Mouse (Mus musculus): ENCODE measurements around the gene Grik4.
"Not testable (repeated sequence)": the region's sequence is repeated elsewhere in the genome, so short reads cannot be mapped to it uniquely, and the experiment has no call there.

Grik4 gene

GRCm38 (mm10) chr9:42943781-42944535 is at the start of gene Grik4:
Grik4 (minus strand) TSS chr9:42944493.
- DNase-seq (ENCODE audit: low spot score): no peak

- DNase-seq (ENCODE audit: low spot score): no peak
Measured at GRCm38 (mm10) chr9:42993659-42994058, 49.4 kb upstream of the Grik4 start.

GRCm38 (mm10) chr9:42987988-42988387 is 43.7 kb upstream of the Grik4 start:
- DNase-seq (ENCODE audit: low spot score): no peak

- DNase-seq (ENCODE audit: low spot score): no peak
Measured at GRCm38 (mm10) chr9:42968894-42969521, 24.7 kb upstream of the Grik4 start.

- no peak for DNase-seq (ENCODE audit: low spot score)
Measured at GRCm38 (mm10) chr9:42967731-42968130, 23.4 kb upstream of the Grik4 start.

- DNase-seq (ENCODE audit: low spot score): not testable (repeated sequence)
Measured at GRCm38 (mm10) chr9:42964809-42965208, 20.5 kb upstream of the Grik4 start.

- DNase-seq (ENCODE audit: low spot score): peak; percentile 41
Measured at GRCm38 (mm10) chr9:42964366-42964765, 20.1 kb upstream of the Grik4 start.

- DNase-seq (ENCODE audit: low spot score): no peak
Measured at GRCm38 (mm10) chr9:42962506-42962905, 18.2 kb upstream of the Grik4 start.

GRCm38 (mm10) chr9:42958401-42958800 is 14.1 kb upstream of the Grik4 start:
- DNase-seq (ENCODE audit: low spot score): no peak

GRCm38 (mm10) chr9:42948381-42948780 is 4.1 kb upstream of the Grik4 start:
- no peak for DNase-seq (ENCODE audit: low spot score)

- no peak for DNase-seq (ENCODE audit: low spot score)
Measured at GRCm38 (mm10) chr9:42945174-42945573, 881 bp upstream of the Grik4 start.

GRCm38 (mm10) chr9:42944536-42945006 is 278 bp upstream of the Grik4 start:
- peak; percentile 90 for DNase-seq (ENCODE audit: low spot score)

GRCm38 (mm10) chr9:42943057-42943529 is 1.2 kb downstream of the Grik4 start:
- peak; percentile 49 for DNase-seq (ENCODE audit: low spot score)

- DNase-seq (ENCODE audit: low spot score): no peak
Measured at GRCm38 (mm10) chr9:42942148-42942547, 2.1 kb downstream of the Grik4 start.

GRCm38 (mm10) chr9:42932146-42932545 is 12.1 kb downstream of the Grik4 start:
- DNase-seq (ENCODE audit: low spot score): no peak

GRCm38 (mm10) chr9:42927498-42927897 is 16.8 kb downstream of the Grik4 start:
- no peak for DNase-seq (ENCODE audit: low spot score)

GRCm38 (mm10) chr9:42926564-42926963 is 17.7 kb downstream of the Grik4 start:
- no peak for DNase-seq (ENCODE audit: low spot score)

GRCm38 (mm10) chr9:42921830-42922229 is 22.5 kb downstream of the Grik4 start:
- no peak for DNase-seq (ENCODE audit: low spot score)

GRCm38 (mm10) chr9:42920190-42920589 is 24.1 kb downstream of the Grik4 start:
- DNase-seq (ENCODE audit: low spot score): peak; percentile 35

GRCm38 (mm10) chr9:42917911-42918310 is 26.4 kb downstream of the Grik4 start:
- DNase-seq (ENCODE audit: low spot score): peak; percentile 77

GRCm38 (mm10) chr9:42913201-42913600 is 31.1 kb downstream of the Grik4 start:
- DNase-seq (ENCODE audit: low spot score): no peak

GRCm38 (mm10) chr9:42908657-42909313 is 35.5 kb downstream of the Grik4 start:
- DNase-seq (ENCODE audit: low spot score): no peak

GRCm38 (mm10) chr9:42906995-42907394 is 37.3 kb downstream of the Grik4 start:
- no peak for DNase-seq (ENCODE audit: low spot score)

All from layer of hippocampus, adult 11-12 months (tissue).